Mouse (Mus musculus): ENCODE data around the gene Fam53b.

GRCm38 (mm10) chr7:132715259-132715658, 98.4 kb downstream of the Fam53b start:
- TF ChIP-seq CTCF (IDR thresholded peaks at IDR 0.05; ENCODE audit: extremely low read depth, insufficient read depth, low read length): no peak
- no peak for TF ChIP-seq POLR2A (IDR thresholded peaks at IDR 0.05; ENCODE audit: extremely low read depth, insufficient read depth, low read length)
